Mouse (Mus musculus) embryonic facial prominence, embryonic 13.5 days (tissue): ENCODE data around the gene Tcp1. TPM values are rescaled to one million over a fixed set of nuclear protein-coding genes. Genes with fewer than 3 reads are reported as not detected.

Experiments
- ATAC-seq: fragments of 200-750 bp; cut with Nextera tagmentation; 2 replicates; pipeline ENCODE4 v1.8.0; 2017; ENCODE audit warnings: low read depth; ENCODE audit not compliant: insufficient number of reproducible peaks, insufficient read depth, low FRiP score, low TSS enrichment
- H3K27ac ChIP-seq: fragments of 300-500 bp; sonication (generic); 2 replicates; pipeline ENCODE4 v1.5.1; 2015; ENCODE audit warnings: moderate library complexity, mild to moderate bottlenecking, inconsistent platforms
- H3K27me3 ChIP-seq: fragments of 300-500 bp; sonication (generic); 2 replicates; pipeline ENCODE4 v1.6.1; 2015; ENCODE audit warnings: mild to moderate bottlenecking, inconsistent platforms
- H3K36me3 ChIP-seq: fragments of 300-500 bp; sonication (generic); 2 replicates; pipeline ENCODE4 v1.6.1; 2015; ENCODE audit warnings: mild to moderate bottlenecking, inconsistent platforms
- H3K4me1 ChIP-seq: fragments of 300-500 bp; sonication (generic); 2 replicates; pipeline ENCODE4 v1.6.1; 2015; ENCODE audit warnings: inconsistent platforms
- H3K4me2 ChIP-seq: fragments of 300-500 bp; sonication (generic); 2 replicates; pipeline ENCODE4 v1.6.1; 2015; ENCODE audit warnings: moderate library complexity, mild to moderate bottlenecking, inconsistent platforms
- H3K4me3 ChIP-seq: fragments of 300-500 bp; sonication (generic); 2 replicates; pipeline ENCODE4 v1.5.1; 2015; ENCODE audit warnings: mild to moderate bottlenecking, inconsistent platforms
- H3K9ac ChIP-seq: fragments of 300-500 bp; sonication (generic); 2 replicates; pipeline ENCODE4 v1.6.1; 2015; ENCODE audit warnings: mild to moderate bottlenecking, inconsistent platforms
- H3K9me3 ChIP-seq: fragments of 300-500 bp; sonication (generic); 2 replicates; pipeline ENCODE4 v1.6.1; 2016; ENCODE audit warnings: inconsistent platforms
- WGBS: fragments of 180-500 bp; shearing (Covaris S2); methylation state at CpG from one replicate; pipeline ENCODE4 v1.1.7; 2015; ENCODE audit warnings: mixed read lengths; 5-methylcytosine and 5-hydroxymethylcytosine counted together
- polyA plus RNA-seq: library from polyadenylated mRNA; unstranded; fragments of >200 nt; fragmentation: Nextera tagmentation; extraction: Ambion mirVana; gene quantifications from 2 replicates; pipeline ENCODE4 v1.2.1, GENCODE M21; 2015

Gene Tcp1
- 429 and 454 TPM in 2 replicates for polyA plus RNA-seq

GRCm38 (mm10) chr17:12915488-12915880 is at the start of gene Tcp1:
Gene Tcp1 (plus strand): TSS chr17:12915701.
- ATAC-seq = no peak
- H3K36me3 ChIP-seq = peaks cover 59% of the 10 kb centered on the region
- H3K27ac ChIP-seq = peak within 1 kb of the TSS; percentile 92
- no peaks in the 10 kb centered on the region for H3K27me3 ChIP-seq
- peak within 1 kb of the TSS; percentile 92 for H3K4me3 ChIP-seq
- peaks cover 8% of the 10 kb centered on the region; the same call in 1 of the 2 replicates for H3K4me1 ChIP-seq
- under 1% methylated on average over 18 of the region's 18 CpGs for WGBS
- no peaks in the 10 kb centered on the region for H3K9me3 ChIP-seq
- peak within 1 kb of the TSS; percentile 85 for H3K4me2 ChIP-seq
- peak within 1 kb of the TSS; percentile 99 for H3K9ac ChIP-seq

GRCm38 (mm10) chr17:12866853-12867252 is 48.6 kb upstream of the Tcp1 start:
- no peak overlapping the region for H3K27ac ChIP-seq

GRCm38 (mm10) chr17:12868043-12868442 is 47.5 kb upstream of the Tcp1 start, which contains the start of gene Mas1:
Gene Mas1 (minus strand): TSS chr17:12868143.
- ATAC-seq = no peak
- no peaks in the 10 kb centered on the region for H3K36me3 ChIP-seq
- H3K9ac ChIP-seq = no peak within 1 kb of the TSS
- H3K27ac ChIP-seq = peak within 1 kb of the TSS; percentile 66
- no peak within 1 kb of the TSS for H3K4me3 ChIP-seq
- peaks cover 49% of the 10 kb centered on the region for H3K4me1 ChIP-seq
- WGBS = 26% methylated on average over 2 of the region's 2 CpGs
- H3K4me2 ChIP-seq = no peak within 1 kb of the TSS
- 0 out of 2 replicates have a peak, but pooled peaks cover 3% of the 10 kb centered on the region for H3K27me3 ChIP-seq
- no peaks in the 10 kb centered on the region for H3K9me3 ChIP-seq

More at GRCm38 (mm10) chr17:12866853-12867252, 48.6 kb upstream of the Tcp1 start:
- ATAC-seq = no peak
- Histone ChIP-seq H3K9me3 (no peaks in the 10 kb centered on the region), H3K4me2 (no peak overlapping the region), H3K9ac (no peak overlapping the region), H3K4me1 (peaks cover 37% of the 10 kb centered on the region), H3K27me3 (0 out of 2 replicates have a peak, but pooled peaks cover 3% of the 10 kb centered on the region), H3K4me3 (no peak overlapping the region), H3K36me3 (no peaks in the 10 kb centered on the region)
- WGBS = 87% methylated on average over 10 of the region's 10 CpGs

- H3K9ac ChIP-seq = no peak overlapping the region
- peak overlapping the region; percentile 66 for H3K27ac ChIP-seq
- no peaks in the 10 kb centered on the region for H3K36me3 ChIP-seq
- H3K4me2 ChIP-seq = no peak overlapping the region
- H3K9me3 ChIP-seq = no peaks in the 10 kb centered on the region
- 0 out of 2 replicates have a peak, but pooled peaks cover 3% of the 10 kb centered on the region for H3K27me3 ChIP-seq
- WGBS = 3% methylated on average over 4 of the region's 4 CpGs
- H3K4me1 ChIP-seq = peaks cover 53% of the 10 kb centered on the region
- peak; percentile 60; the same call in 1 of the 2 replicates for ATAC-seq
- H3K4me3 ChIP-seq = no peak overlapping the region
Observed at GRCm38 (mm10) chr17:12868640-12869039, 46.9 kb upstream of the Tcp1 start.

- WGBS = 48% methylated on average over 16 of the region's 16 CpGs
- Histone ChIP-seq H3K36me3 (no peaks in the 10 kb centered on the region), H3K9ac (no peak overlapping the region), H3K9me3 (no peaks in the 10 kb centered on the region), H3K4me3 (no peak overlapping the region), H3K27ac (no peak overlapping the region), H3K27me3 (0 out of 2 replicates have a peak, but pooled peaks cover 3% of the 10 kb centered on the region), H3K4me2 (peak overlapping the region; percentile 5; the same call in 1 of the 2 replicates), H3K4me1 (peaks cover 52% of the 10 kb centered on the region)
- ATAC-seq = no peak; the same call in 1 of the 2 replicates
Observed at GRCm38 (mm10) chr17:12872275-12873028, 43.0 kb upstream of the Tcp1 start.

GRCm38 (mm10) chr17:12875734-12876133 is 39.8 kb upstream of the Tcp1 start, which contains the start of gene Mrgprh:
Gene Mrgprh (plus strand): TSS chr17:12876034.
- Histone ChIP-seq H3K9me3 (no peaks in the 10 kb centered on the region), H3K27me3 (peaks cover 6% of the 10 kb centered on the region; the same call in 1 of the 2 replicates), H3K9ac (no peak within 1 kb of the TSS), H3K4me2 (no peak within 1 kb of the TSS), H3K4me3 (no peak within 1 kb of the TSS), H3K36me3 (no peaks in the 10 kb centered on the region), H3K4me1 (peaks cover 39% of the 10 kb centered on the region), H3K27ac (peak within 1 kb of the TSS; percentile 33; the same call in 1 of the 2 replicates)
- WGBS = 74% methylated on average over 5 of the region's 5 CpGs
- no peak for ATAC-seq

GRCm38 (mm10) chr17:12880178-12880577 is 35.3 kb upstream of the Tcp1 start:
- Histone ChIP-seq H3K36me3 (no peaks in the 10 kb centered on the region), H3K4me2 (peak overlapping the region; percentile 54), H3K4me3 (peak overlapping the region; percentile 5; the same call in 1 of the 2 replicates), H3K9me3 (no peaks in the 10 kb centered on the region), H3K9ac (peak overlapping the region; percentile 28), H3K27me3 (peaks cover 4% of the 10 kb centered on the region; the same call in 1 of the 2 replicates), H3K4me1 (0 out of 2 replicates have a peak, but pooled peaks cover 13% of the 10 kb centered on the region), H3K27ac (peak overlapping the region; percentile 51; the same call in 1 of the 2 replicates)
- 2% methylated on average over 14 of the region's 14 CpGs for WGBS
- no peak for ATAC-seq

GRCm38 (mm10) chr17:12881216-12881615 is 34.3 kb upstream of the Tcp1 start:
- no peak for ATAC-seq
- no peak overlapping the region for H3K4me3 ChIP-seq
- 0 out of 2 replicates have a peak, but pooled peaks cover 13% of the 10 kb centered on the region for H3K4me1 ChIP-seq
- H3K27ac ChIP-seq = no peak overlapping the region
- no peak overlapping the region for H3K4me2 ChIP-seq
- H3K36me3 ChIP-seq = no peaks in the 10 kb centered on the region
- WGBS = 77% methylated on average over 1 of the region's 1 CpGs
- no peaks in the 10 kb centered on the region for H3K9me3 ChIP-seq
- H3K9ac ChIP-seq = no peak overlapping the region
- peaks cover 4% of the 10 kb centered on the region; the same call in 1 of the 2 replicates for H3K27me3 ChIP-seq

- Histone ChIP-seq H3K36me3 (0 out of 2 replicates have a peak, but pooled peaks cover 18% of the 10 kb centered on the region), H3K27me3 (no peaks in the 10 kb centered on the region), H3K27ac (peak overlapping the region; percentile 23; the same call in 1 of the 2 replicates), H3K4me2 (no peak overlapping the region), H3K9me3 (no peaks in the 10 kb centered on the region), H3K4me3 (no peak overlapping the region), H3K9ac (no peak overlapping the region), H3K4me1 (peaks cover 13% of the 10 kb centered on the region)
- WGBS = 40% methylated on average over 6 of the region's 6 CpGs
- ATAC-seq = no peak
Observed at GRCm38 (mm10) chr17:12886620-12887019, 28.9 kb upstream of the Tcp1 start.

- no peak overlapping the region for H3K9ac ChIP-seq
- H3K4me1 ChIP-seq = peaks cover 13% of the 10 kb centered on the region
- H3K36me3 ChIP-seq = 0 out of 2 replicates have a peak, but pooled peaks cover 18% of the 10 kb centered on the region
- H3K27ac ChIP-seq = peak overlapping the region; percentile 39
- no peak overlapping the region for H3K4me3 ChIP-seq
- ATAC-seq = no peak
- 72% methylated on average over 15 of the region's 15 CpGs for WGBS
- H3K9me3 ChIP-seq = no peaks in the 10 kb centered on the region
- H3K27me3 ChIP-seq = no peaks in the 10 kb centered on the region
- no peak overlapping the region for H3K4me2 ChIP-seq
Observed at GRCm38 (mm10) chr17:12887021-12887775, 28.3 kb upstream of the Tcp1 start.

- Histone ChIP-seq H3K9ac (0 out of 2 replicates have a peak overlapping the region, but pooled peaks have one; percentile 36), H3K27me3 (no peaks in the 10 kb centered on the region), H3K4me1 (peaks cover 13% of the 10 kb centered on the region), H3K4me3 (no peak overlapping the region), H3K27ac (no peak overlapping the region), H3K36me3 (peaks cover 23% of the 10 kb centered on the region; the same call in 1 of the 2 replicates), H3K4me2 (no peak overlapping the region), H3K9me3 (no peaks in the 10 kb centered on the region)
- ATAC-seq = no peak
- WGBS = 89% methylated on average over 4 of the region's 4 CpGs
Observed at GRCm38 (mm10) chr17:12891054-12891453, 24.4 kb upstream of the Tcp1 start.
